Mouse (Mus musculus) ZHBTc4 (cell line): ENCODE measurements around the gene Chd9.

Experiments
- DNase-seq: peaks from one replicate; pipeline ENCODE4 v3.0.0-alpha.2; 2011; ENCODE audit warnings: low read depth, low spot score

Chd9 gene

GRCm38 (mm10) chr8:90828181-90828986 lies at the start of gene Chd9:
Gene Chd9, plus strand, starts transcription at chr8:90828352.
- peak; percentile 97 for DNase-seq

DNA sequence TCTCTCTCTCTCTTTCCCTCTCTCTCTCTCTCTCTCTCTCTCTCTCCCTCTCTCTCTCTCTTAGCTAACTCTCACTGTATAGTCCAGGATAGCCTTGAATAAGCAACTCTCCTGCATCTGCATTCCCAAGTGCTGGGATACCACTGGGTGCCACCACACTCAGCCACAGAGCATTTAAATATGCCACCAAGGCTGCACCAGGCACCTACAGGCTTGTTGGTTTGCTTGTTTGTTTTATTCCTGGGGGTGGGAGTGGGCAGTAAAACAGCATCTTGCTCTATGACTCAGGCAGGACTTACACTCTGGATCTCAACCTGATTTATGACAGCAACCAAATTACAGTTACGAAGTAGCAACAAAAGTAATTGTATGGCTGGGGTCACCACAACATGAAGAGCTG lies 36.5 kb upstream of the Chd9 start:
- no peak for DNase-seq

DNA sequence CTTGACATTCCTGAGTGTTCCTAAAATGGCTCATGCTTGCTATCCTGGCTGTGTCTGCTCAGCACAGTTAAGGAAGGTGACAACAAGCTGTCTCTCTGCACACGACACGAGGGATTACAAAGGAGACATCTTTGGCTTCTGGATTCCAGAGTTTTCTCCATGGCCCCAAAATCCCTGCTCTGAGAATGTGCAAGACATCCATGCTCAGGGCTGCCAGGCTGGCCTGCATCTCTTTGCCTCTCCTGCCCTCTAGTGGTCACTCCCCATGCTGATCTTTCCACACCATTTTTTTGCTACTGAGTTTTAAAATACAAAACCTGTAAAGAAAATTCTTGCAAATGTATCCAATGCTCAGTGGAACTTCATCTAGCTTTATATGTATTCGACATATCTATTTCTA lies 34.4 kb upstream of the Chd9 start:
- DNase-seq = peak; percentile 78

DNA sequence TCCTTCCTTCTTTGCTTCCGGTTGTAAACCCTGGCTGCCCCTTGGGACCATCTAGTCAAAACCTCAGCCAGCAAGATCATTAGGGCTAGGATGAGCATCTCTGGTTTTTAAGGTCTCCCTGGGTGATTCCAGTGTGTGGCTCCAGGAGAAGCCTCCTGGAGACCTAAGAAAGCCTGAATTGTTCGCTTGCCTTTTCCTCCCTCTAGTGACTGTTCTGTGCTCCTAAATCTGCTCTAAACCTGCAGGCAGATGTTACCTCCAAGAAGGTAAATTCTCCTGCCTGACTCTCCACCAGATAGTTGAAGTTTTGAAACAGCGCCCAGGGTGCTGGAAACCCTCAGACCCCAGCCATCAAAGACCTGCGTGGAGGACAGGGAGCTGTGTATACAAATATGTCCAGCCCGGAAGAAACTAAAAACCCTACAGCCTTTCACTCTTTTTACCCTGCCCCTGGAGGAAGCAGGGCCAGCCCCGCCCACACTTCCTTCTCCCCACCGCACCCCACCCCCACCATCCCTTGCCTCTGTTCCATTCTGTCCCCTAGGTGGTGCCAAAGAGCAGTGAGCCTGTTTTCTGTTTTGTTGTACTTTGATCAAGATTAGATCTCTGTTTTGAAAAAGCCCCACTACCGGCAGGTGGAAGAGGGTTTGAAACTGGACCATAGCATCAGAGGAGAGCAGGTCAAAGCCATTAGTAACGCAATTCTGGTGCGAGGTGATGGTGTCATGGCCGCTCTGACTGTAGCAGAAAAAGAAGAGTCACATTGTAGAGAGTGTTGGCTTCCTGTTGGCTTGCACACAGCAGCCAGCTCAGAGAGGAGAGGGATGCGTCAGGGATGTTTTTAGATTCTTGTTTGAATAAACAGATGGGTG lies 32.9 kb upstream of the Chd9 start:
- DNase-seq = peak; percentile 91

DNA sequence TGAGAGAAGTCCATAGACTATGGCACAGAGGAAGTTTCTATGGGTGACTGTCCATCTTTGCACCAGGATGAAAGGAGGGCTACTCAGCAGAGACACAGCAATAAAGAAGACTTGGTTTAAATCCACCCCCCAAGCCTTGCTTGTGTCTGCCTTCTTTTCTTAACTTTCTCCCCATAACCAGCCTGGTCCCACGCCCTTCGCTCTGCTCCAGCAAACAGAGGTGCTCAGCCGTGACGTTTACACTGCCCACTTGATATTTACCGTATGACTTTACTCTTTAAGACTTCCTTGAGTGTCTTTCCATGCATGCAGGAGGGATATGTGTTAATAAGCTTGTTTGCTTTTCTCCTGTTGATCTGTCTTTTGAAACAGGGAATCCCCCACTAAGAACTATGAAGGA lies 28.7 kb upstream of the Chd9 start:
- DNase-seq = no peak

GRCm38 (mm10) chr8:90813602-90814320 lies 14.4 kb upstream of the Chd9 start:
- peak; percentile 81 for DNase-seq

DNA sequence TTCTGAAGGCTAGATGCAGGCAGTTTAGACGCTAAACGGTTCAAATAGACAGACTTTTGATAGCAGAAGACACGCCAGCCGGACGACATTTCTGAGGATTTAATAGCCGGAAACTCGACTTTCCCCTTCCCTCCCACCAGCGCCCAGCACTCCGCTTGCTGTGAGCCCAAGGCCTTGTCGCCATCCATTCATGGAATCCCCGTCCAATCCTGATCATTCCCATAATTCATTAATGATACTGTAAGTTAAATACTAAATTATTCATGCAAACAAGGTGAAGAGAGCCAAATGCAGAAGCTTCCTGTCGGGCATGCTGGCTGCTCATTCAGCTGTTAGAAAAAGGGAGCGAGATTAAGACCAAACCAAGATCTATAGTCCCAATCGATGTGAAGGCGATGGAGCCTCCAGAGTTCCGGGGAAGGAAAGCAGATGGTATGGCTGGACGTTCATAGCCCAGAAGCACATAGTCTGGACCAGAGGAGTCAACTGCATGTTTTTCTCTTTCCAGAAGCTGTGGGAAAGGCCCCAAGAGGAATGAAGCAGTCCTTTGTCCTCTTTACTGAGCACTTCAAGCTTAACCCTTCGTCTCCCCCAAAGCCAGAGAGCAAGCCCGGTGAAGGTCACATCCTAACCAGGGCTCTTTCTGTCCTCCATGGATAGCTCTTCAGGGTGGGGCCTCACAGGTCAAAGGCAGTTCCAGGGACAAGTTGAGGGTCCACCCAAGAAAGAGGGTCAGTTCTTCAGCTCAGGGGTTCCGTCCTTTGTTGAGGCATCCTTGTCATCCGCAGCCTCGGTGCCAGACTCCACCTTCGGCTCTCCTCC lies 11.9 kb upstream of the Chd9 start:
- no peak for DNase-seq

GRCm38 (mm10) chr8:90817293-90817692 lies 10.9 kb upstream of the Chd9 start, which contains the start of gene Gm19935:
Gene Gm19935, minus strand, starts transcription at chr8:90817393.
- DNase-seq = no peak

- DNase-seq = no peak
Observed at GRCm38 (mm10) chr8:90819561-90820320, 8.4 kb upstream of the Chd9 start.

DNA sequence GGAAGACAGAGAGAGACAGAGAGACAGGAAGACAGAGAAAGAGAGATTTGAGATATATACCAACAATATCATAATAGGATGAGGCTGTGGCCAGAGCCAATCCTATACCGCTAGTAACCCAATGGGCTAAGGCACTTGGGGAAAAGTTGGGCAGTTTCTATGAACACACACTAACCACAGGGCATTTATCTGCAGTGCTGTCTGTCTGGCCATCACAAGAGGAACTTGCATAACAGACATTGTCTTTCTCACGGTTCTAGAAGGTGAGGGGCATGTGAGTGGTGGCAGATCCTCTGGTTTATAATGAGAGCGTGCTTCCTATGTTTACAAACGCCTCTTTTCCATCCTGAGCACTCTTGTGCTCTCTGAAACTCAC lies 7.8 kb upstream of the Chd9 start:
- no peak for DNase-seq

- peak; percentile 65 for DNase-seq
Observed at GRCm38 (mm10) chr8:90822443-90822842, 5.7 kb upstream of the Chd9 start.

DNA sequence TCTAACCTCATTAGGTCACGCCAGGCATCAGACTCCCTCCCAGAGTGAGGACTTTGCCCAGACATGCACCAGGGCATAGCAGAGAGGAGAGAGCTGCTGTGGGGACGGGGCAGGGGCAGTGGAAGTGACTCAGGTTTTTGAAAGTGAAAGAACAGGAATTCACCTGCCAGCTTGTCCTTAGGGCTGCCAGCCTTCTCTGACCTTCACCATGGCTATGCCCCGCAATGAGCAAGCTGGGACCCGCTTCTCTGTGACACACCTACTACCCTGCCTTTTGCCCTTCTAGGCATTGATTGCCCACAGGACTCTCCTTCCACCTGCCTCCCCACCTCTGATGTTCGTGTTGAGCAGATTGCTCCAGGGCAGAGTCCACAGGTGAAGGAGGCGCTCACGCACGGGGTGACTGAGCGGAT lies 2.7 kb upstream of the Chd9 start:
- peak; percentile 76 for DNase-seq

DNA sequence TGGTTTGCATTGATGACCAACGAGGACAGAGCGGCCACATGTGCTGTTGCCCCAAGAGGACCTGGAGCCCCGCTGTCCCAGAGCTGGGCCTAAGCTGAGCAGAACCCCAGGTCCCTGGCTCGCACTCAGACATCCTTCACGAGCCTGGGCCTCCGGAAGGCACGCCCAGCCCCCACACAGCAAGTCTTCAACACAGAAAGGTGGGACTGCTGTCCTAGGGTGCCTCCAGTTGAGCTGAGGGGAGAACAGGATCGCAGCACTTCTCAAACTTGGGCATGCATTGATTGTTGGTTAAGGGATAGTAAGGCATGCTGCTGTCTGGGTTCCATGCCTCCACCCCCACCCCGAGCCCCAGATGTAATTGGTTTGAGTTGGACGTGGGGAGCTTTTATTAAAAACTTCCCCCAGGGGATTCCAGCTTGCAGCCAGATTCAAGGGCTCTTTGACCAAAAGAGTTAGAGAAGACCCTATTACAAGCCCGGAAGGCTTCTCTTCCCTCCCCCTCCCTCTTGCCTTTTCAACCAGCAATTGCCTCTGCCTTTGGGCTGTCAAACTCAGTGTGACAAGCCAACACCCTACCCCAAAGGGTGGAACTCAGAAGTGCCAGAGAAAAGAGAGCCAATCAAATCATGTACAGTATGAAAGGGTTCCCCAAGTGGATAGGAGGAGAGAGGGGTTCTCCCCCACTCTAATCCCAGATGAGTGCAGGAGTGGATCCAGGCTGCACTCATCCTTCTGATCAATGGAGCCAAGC lies 1.0 kb downstream of the Chd9 start:
- peak; percentile 51 for DNase-seq

- no peak for DNase-seq
Observed at GRCm38 (mm10) chr8:90829825-90830224, 1.7 kb downstream of the Chd9 start.

DNA sequence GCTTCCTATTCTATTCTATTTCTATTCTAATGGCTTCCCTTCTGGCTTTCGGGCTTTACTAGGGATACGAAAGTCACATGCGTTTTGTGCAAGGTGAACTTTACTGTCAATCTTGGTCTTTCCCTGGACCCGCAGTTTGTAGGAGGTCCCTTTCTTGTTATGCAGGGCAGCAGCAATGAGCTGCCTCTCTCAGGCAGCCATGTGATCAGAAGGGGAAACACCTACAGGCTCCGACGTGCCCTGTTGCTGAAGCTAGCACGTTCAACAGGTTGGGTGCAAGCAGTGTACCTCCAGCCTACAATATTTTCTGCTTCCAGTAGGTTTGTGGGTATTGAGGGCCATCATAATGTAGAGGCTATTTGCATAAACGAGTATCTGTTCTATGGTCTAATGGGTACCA lies 2.8 kb downstream of the Chd9 start:
- DNase-seq = peak; percentile 67

DNA sequence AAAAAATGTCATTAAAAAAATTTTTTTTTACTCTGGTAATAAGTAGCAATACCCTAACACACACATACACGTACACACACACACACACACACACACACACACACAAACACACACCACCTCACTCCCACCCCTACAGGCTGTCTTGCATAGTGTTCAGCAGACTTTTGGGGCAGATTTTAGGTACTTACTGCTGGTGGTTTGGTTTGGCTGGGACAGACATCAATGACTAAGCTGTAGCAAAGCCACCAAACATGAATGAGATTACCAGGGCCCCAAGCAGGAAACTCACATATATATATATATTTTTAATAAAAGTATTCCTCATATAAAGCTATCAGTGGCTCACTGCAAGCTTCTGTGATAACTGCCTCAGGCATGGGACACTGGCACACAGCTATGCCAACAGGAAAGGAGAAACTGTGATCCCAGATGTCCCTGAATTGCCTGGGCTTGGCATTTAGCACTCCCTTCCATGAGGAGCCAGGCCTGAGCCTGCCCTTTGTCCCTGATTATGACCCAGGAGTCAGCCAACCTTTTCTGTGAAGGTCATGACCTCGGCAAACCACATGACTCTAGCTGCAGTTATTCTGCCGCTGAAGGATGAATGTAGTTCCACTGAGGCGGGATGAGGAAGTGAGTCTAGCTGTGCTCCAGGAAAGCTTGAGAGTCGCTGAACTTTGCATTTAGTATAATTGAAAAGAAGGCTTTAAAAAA lies 4.6 kb downstream of the Chd9 start:
- DNase-seq = peak; percentile 73

GRCm38 (mm10) chr8:90833628-90834320 lies 5.6 kb downstream of the Chd9 start:
- no peak for DNase-seq

- DNase-seq = no peak
Observed at GRCm38 (mm10) chr8:90834321-90834672, 6.1 kb downstream of the Chd9 start.

GRCm38 (mm10) chr8:90837440-90837839 lies 9.3 kb downstream of the Chd9 start:
- DNase-seq = no peak
